In genomic region chr2:32395484-32395945, GRCm38 (mm10) we compare ENCODE assay signal across 7 mouse cellular contexts. TPM values are rescaled to one million over a fixed set of nuclear protein-coding genes. Genes with fewer than 3 reads are reported as not detected.
DNase-seq lines count a peak whose midpoint lies in the region; ATAC-seq lines count a peak whose summit lies in the region.

TSS of gene Ptges2 (plus strand) at chr2:32395896.

- DNase-seq in adrenal gland, adult (ENCODE audit: inconsistent age in 2 of 2, low spot score in 1 of 2): peak; percentile 95 to 98
- peak; percentile 91 for DNase-seq in embryo, embryonic 10 days (ENCODE audit: low spot score)
- peak; percentile 89 for DNase-seq in gastrocnemius, postnatal 14 days
- DNase-seq in left cerebral cortex, postnatal 10 days (ENCODE audit: extremely low spot score in 1 of 2, low spot score in 2 of 2): peak; percentile 84 to 90
- DNase-seq in right cerebral cortex, postnatal 4 days: peak; percentile 76

- peak; percentile 73 for ATAC-seq in inflammation-experienced regulatory T-cells, adult 6 months
- peak; percentile 78 for ATAC-seq in megakaryocyte-erythroid progenitor cell, adult 5-6 weeks (replicated peaks; ENCODE audit: low FRiP score, low TSS enrichment, poor library complexity, severe bottlenecking)

- intact Hi-C loops in gastrocnemius, postnatal 14 days (cut with DNase I; ENCODE audit: low total_unique reads): no loop called here
- intact Hi-C loops in left cerebral cortex, postnatal 10 days (cut with DNase I): loop anchor here (5.0 kb wide), 1 partner anchor 172 kb away; no protein-coding TSS in a partner anchor

RNA-seq across cellular contexts. Expression of gene Ptges2, which starts in this region (rescaled TPM):
- 10 to 100 TPM; 41.3 to 43.2 TPM for total RNA-seq in gastrocnemius, postnatal 14 days (2021)
- polyA plus RNA-seq in inflammation-experienced regulatory T-cells, adult 6 months (2017; shearing (Covaris generic)): under 1 TPM; 0.32 to 0.63 (median 0.44) TPM
- total RNA-seq in left cerebral cortex, postnatal 10 days (2021): 10 to 100 TPM; 46.5 to 46.9 TPM
- total RNA-seq in megakaryocyte-erythroid progenitor cell, adult 5-6 weeks (2014; fragmentation: Nextera tagmentation): 10.3 and 11.2 TPM in 2 replicates
- total RNA-seq in megakaryocyte-erythroid progenitor cell, adult 5-6 weeks (2017): 14.4 and 18.4 TPM in 2 replicates

Comparison
In these comparisons a context has a peak if more than half of its experiments do, and no peak if none do; other contexts are left out.
1. Peak in every context shown above with its lines: DNase-seq and ATAC-seq.
2. Peak in ATAC-seq in inflammation-experienced regulatory T-cells, adult 6 months; RNA of the gene not detected or under 1 TPM.